Mouse (Mus musculus): ENCODE measurements around the gene Nckipsd. TPM values are rescaled to one million over a fixed set of nuclear protein-coding genes. Genes with fewer than 3 reads are reported as not detected.

The Nckipsd gene
- polyA plus RNA-seq, 1 experiment = 5.6 TPM

DNA sequence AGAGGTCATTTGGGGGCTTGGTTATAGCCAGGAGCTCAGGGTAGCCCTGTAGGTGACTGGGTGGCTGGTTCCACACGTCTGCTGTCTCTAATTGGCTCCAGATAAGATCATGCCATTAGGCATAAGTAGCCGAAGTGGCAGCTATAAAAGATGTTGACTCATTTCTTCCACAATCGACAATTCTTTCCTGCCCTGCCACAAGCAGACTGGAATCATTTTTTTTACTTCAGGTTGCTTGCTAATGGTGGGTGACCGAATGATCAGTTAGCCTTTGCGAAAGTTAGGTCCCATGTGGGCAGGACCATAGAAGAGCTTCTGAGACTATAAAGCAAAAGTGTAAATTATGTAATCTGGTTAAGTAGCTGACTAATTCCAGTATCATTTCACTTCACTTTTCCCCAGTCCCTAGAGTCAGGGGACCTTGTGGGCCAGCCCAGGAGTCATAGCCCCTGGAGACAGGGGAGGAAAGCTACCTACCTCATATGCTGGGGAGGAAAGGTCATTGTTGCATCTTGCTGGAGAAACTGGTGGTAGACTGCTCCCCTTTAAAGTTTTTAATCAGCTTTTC lies 9.6 kb upstream of the Nckipsd start:
- TF ChIP-seq POLR2A (IDR thresholded peaks at IDR 0.05; ENCODE audit: control insufficient read depth, low read depth, low read length) = no peak
- no peak for TF ChIP-seq CTCF (IDR thresholded peaks at IDR 0.05; ENCODE audit: control insufficient read depth, insufficient read depth, insufficient replicate concordance, low read depth, low read length)
- no peaks in the 10 kb centered on the region for H3K27me3 ChIP-seq (ENCODE audit: control insufficient read depth, insufficient read depth, low read length)
- peaks cover 7% of the 10 kb centered on the region for H3K4me1 ChIP-seq (ENCODE audit: control insufficient read depth, insufficient read depth, low read length)
- H3K4me3 ChIP-seq (ENCODE audit: control insufficient read depth, low read depth, low read length) = no peak overlapping the region
- peaks cover 4% of the 10 kb centered on the region for H3K36me3 ChIP-seq (ENCODE audit: control insufficient read depth, insufficient read depth, low read length)
- H3K27ac ChIP-seq (ENCODE audit: control insufficient read depth, insufficient read depth, low read depth, low read length) = no peak overlapping the region

DNA sequence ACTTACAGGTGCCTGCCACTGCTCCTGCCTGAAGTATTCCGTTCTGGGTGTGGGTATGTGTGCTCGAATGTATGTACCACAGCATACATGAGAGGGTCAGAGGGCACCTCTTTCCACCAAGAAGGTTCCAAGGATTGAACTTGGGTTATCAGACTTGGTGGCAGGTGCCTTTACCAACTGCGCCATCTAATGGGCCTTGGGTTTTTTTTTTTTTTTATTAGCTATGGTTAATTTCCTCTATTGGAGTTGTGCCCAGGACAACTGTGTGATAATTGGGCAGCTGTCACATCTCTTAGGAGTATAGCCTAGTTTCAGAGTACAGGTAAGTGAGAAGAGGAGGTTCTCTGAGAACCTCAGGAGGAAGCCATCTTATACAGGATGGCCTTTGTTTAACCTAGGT lies 8.6 kb upstream of the Nckipsd start:
- Histone ChIP-seq H3K4me3 (ENCODE audit: control insufficient read depth, low read depth, low read length) (no peak overlapping the region), H3K4me1 (ENCODE audit: control insufficient read depth, insufficient read depth, low read length) (peaks cover 7% of the 10 kb centered on the region), H3K27me3 (ENCODE audit: control insufficient read depth, insufficient read depth, low read length) (no peaks in the 10 kb centered on the region), H3K36me3 (ENCODE audit: control insufficient read depth, insufficient read depth, low read length) (peaks cover 4% of the 10 kb centered on the region), H3K27ac (ENCODE audit: control insufficient read depth, insufficient read depth, low read depth, low read length) (no peak overlapping the region)
- no peak for TF ChIP-seq CTCF (IDR thresholded peaks at IDR 0.05; ENCODE audit: control insufficient read depth, insufficient read depth, insufficient replicate concordance, low read depth, low read length)
- TF ChIP-seq POLR2A (IDR thresholded peaks at IDR 0.05; ENCODE audit: control insufficient read depth, low read depth, low read length) = no peak

DNA sequence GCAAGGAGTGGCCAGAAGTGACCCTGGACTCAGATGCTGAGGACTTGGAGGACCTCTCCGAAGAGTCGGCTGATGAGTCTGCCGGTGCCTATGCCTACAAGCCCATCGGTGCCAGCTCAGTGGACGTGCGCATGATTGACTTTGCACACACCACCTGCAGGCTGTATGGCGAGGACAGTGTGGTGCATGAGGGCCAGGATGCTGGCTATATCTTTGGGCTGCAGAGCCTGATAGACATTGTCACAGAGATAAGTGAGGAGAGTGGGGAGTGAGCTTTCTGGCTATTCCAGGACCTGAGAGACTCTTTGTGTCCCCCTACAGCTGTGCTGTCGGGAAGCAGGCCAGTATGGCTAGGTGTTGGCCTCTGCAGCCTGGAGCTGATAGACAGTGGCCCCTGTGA lies 2.4 kb upstream of the Nckipsd start:
- Histone ChIP-seq H3K36me3 (ENCODE audit: control insufficient read depth, insufficient read depth, low read length) (no peaks in the 10 kb centered on the region), H3K4me1 (ENCODE audit: control insufficient read depth, insufficient read depth, low read length) (peaks cover 13% of the 10 kb centered on the region)
- TF ChIP-seq CTCF (IDR thresholded peaks at IDR 0.05; ENCODE audit: control insufficient read depth, insufficient read depth, insufficient replicate concordance, low read depth, low read length) (no peak), POLR2A (IDR thresholded peaks at IDR 0.05; ENCODE audit: control insufficient read depth, low read depth, low read length) (no peak)

DNA sequence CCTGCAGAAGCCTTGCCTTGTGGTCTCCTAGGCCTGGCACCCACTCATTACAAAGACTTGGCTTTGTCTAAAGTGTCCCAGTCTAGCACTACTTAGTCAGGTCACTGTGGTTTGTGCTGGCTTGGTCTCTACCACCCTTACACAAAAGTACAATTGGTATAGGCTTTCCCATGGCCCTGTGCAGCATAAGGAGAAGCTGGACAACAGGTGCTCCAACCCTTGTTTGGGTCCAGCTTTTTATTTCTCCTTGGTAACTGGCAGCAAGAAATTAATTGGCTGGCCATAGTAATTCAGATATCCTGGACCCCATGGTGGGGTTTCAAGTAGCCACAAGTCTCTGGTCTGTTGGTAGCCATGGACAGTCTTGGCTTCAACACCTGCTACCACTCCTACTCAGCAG lies 1.8 kb upstream of the Nckipsd start:
- Histone ChIP-seq H3K4me1 (ENCODE audit: control insufficient read depth, insufficient read depth, low read length) (peaks cover 13% of the 10 kb centered on the region), H3K27ac (ENCODE audit: control insufficient read depth, insufficient read depth, low read depth, low read length) (no peak overlapping the region), H3K36me3 (ENCODE audit: control insufficient read depth, insufficient read depth, low read length) (no peaks in the 10 kb centered on the region), H3K4me3 (ENCODE audit: control insufficient read depth, low read depth, low read length) (no peak overlapping the region), H3K27me3 (ENCODE audit: control insufficient read depth, insufficient read depth, low read length) (no peaks in the 10 kb centered on the region)
- TF ChIP-seq POLR2A (IDR thresholded peaks at IDR 0.05; ENCODE audit: control insufficient read depth, low read depth, low read length) (no peak), CTCF (IDR thresholded peaks at IDR 0.05; ENCODE audit: control insufficient read depth, insufficient read depth, insufficient replicate concordance, low read depth, low read length) (no peak)

More for the DNA sequence above, 2.4 kb upstream of the Nckipsd start:
- H3K4me3 ChIP-seq (ENCODE audit: control insufficient read depth, low read depth, low read length) = no peak overlapping the region
- H3K27me3 ChIP-seq (ENCODE audit: control insufficient read depth, insufficient read depth, low read length) = no peaks in the 10 kb centered on the region
- no peak overlapping the region for H3K27ac ChIP-seq (ENCODE audit: control insufficient read depth, insufficient read depth, low read depth, low read length)

DNA sequence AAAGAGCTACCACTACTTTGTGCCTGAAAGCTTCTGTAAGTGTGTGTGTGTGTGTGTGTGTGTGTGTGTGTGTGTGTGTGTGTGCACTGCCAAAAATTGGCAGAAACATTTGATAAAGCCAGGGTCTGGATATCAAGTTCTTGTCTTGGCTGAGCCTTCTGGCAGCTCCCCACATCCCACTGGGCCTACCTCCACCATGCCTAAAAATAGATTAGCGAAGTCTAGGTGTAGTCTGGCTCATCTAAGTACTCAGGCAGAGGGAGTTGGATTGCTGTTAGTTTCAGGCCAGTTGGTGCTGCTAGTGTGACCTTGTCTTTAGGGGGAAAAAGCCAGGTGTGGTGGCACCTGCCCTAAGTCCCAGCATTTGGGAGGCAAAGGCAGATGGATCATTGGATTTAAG lies 1.3 kb upstream of the Nckipsd start:
- Histone ChIP-seq H3K27me3 (ENCODE audit: control insufficient read depth, insufficient read depth, low read length) (no peaks in the 10 kb centered on the region), H3K36me3 (ENCODE audit: control insufficient read depth, insufficient read depth, low read length) (no peaks in the 10 kb centered on the region), H3K27ac (ENCODE audit: control insufficient read depth, insufficient read depth, low read depth, low read length) (no peak overlapping the region), H3K4me3 (ENCODE audit: control insufficient read depth, low read depth, low read length) (no peak overlapping the region), H3K4me1 (ENCODE audit: control insufficient read depth, insufficient read depth, low read length) (peaks cover 13% of the 10 kb centered on the region)
- no peak for TF ChIP-seq POLR2A (IDR thresholded peaks at IDR 0.05; ENCODE audit: control insufficient read depth, low read depth, low read length)
- no peak for TF ChIP-seq CTCF (IDR thresholded peaks at IDR 0.05; ENCODE audit: control insufficient read depth, insufficient read depth, insufficient replicate concordance, low read depth, low read length)

DNA sequence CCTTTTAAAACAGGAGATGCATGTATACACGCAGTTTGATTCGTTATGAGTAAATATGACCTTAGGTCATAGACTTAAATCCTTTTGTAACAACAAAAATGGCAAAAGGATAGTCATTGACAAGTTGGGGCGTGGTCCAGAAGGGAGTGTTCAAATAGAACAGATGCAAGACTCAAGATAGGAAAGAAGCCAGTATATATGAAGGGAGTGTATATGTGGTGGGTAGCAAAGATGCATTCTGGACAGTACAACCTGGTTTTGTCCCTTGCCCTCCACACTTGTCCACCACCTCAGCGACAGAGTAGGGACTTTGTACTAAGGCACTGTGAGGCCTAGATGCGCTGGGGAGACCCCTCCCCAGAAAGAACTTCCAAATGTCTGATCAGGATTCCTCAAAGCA lies 494 bp upstream of the Nckipsd start:
- peak overlapping the region; percentile 51 for H3K4me3 ChIP-seq (ENCODE audit: control insufficient read depth, low read depth, low read length)
- TF ChIP-seq CTCF (IDR thresholded peaks at IDR 0.05; ENCODE audit: control insufficient read depth, insufficient read depth, insufficient replicate concordance, low read depth, low read length) (no peak), POLR2A (IDR thresholded peaks at IDR 0.05; ENCODE audit: control insufficient read depth, low read depth, low read length) (no peak)
- no peaks in the 10 kb centered on the region for H3K36me3 ChIP-seq (ENCODE audit: control insufficient read depth, insufficient read depth, low read length)
- H3K4me1 ChIP-seq (ENCODE audit: control insufficient read depth, insufficient read depth, low read length) = peaks cover 13% of the 10 kb centered on the region
- H3K27me3 ChIP-seq (ENCODE audit: control insufficient read depth, insufficient read depth, low read length) = no peaks in the 10 kb centered on the region
- H3K27ac ChIP-seq (ENCODE audit: control insufficient read depth, insufficient read depth, low read depth, low read length) = no peak overlapping the region

DNA sequence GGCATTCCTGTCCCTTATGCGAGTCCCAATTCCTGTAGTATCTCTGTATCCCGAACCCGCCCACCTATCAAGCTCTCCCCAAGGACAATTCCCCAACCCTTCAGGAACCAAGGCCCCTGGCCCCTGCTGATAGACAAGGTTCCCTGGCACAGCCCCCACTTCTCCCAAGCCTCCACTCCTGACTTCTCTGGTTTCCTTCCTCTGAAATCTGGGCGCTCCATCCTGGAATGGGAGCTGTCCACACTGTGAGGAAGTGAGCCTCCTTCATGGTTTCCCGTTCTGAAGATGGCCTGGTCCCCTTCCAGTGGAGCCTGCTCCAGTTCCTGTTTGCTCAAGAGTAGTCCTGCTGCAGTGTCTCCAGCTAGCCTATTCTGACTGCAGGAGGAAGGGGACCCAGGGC lies 1.0 kb downstream of the Nckipsd start:
- Histone ChIP-seq H3K4me3 (ENCODE audit: control insufficient read depth, low read depth, low read length) (no peak overlapping the region), H3K27ac (ENCODE audit: control insufficient read depth, insufficient read depth, low read depth, low read length) (no peak overlapping the region), H3K36me3 (ENCODE audit: control insufficient read depth, insufficient read depth, low read length) (no peaks in the 10 kb centered on the region), H3K4me1 (ENCODE audit: control insufficient read depth, insufficient read depth, low read length) (peaks cover 13% of the 10 kb centered on the region), H3K27me3 (ENCODE audit: control insufficient read depth, insufficient read depth, low read length) (no peaks in the 10 kb centered on the region)
- TF ChIP-seq CTCF (IDR thresholded peaks at IDR 0.05; ENCODE audit: control insufficient read depth, insufficient read depth, insufficient replicate concordance, low read depth, low read length) = no peak
- TF ChIP-seq POLR2A (IDR thresholded peaks at IDR 0.05; ENCODE audit: control insufficient read depth, low read depth, low read length) = no peak

DNA sequence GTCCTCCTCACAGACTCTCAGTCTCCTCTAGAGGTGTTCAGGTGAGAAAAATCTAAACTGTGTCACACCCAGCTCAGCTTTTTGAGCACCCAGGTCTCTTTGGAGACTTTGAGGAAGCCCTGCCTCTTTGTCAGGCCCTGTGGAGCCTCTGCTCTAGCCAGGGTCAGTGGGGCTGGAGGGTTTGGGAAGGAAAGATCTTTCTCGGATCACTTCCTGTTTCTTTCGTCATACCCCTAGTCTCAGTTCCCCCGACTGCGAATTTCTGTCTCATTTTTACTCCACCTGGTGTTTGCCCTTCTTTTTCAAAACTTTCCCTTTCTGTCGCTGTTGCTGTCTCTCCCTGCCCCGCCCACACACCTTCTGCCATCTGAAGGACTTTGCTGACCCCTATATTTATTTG lies 1.6 kb downstream of the Nckipsd start:
- H3K27ac ChIP-seq (ENCODE audit: control insufficient read depth, insufficient read depth, low read depth, low read length) = no peak overlapping the region
- no peaks in the 10 kb centered on the region for H3K36me3 ChIP-seq (ENCODE audit: control insufficient read depth, insufficient read depth, low read length)
- peaks cover 13% of the 10 kb centered on the region for H3K4me1 ChIP-seq (ENCODE audit: control insufficient read depth, insufficient read depth, low read length)
- no peak overlapping the region for H3K4me3 ChIP-seq (ENCODE audit: control insufficient read depth, low read depth, low read length)
- no peaks in the 10 kb centered on the region for H3K27me3 ChIP-seq (ENCODE audit: control insufficient read depth, insufficient read depth, low read length)
- TF ChIP-seq POLR2A (IDR thresholded peaks at IDR 0.05; ENCODE audit: control insufficient read depth, low read depth, low read length) = no peak
- no peak for TF ChIP-seq CTCF (IDR thresholded peaks at IDR 0.05; ENCODE audit: control insufficient read depth, insufficient read depth, insufficient replicate concordance, low read depth, low read length)

All from testis, adult 2 months (tissue).